Mouse (Mus musculus): ENCODE measurements around the gene Gm20716.
A peak's percentile ranks its signal among the peaks of the same experiment; 100 is the strongest.
"Not testable (repeated sequence)": the region's sequence is repeated elsewhere in the genome, so short reads cannot be mapped to it uniquely, and the experiment has no call there.

Gm20716 gene

GRCm38 (mm10) chr2:168167781-168168180 lies 62.4 kb downstream of the Gm20716 start:
- no peak for DNase-seq (ENCODE audit: low read depth in 1 of 2, low spot score in 2 of 2)

- no peak for DNase-seq (ENCODE audit: low read depth in 1 of 2, low spot score in 2 of 2)
These were observed 63.3 kb downstream of the Gm20716 start for GRCm38 (mm10) chr2:168166750-168167460.

DNA sequence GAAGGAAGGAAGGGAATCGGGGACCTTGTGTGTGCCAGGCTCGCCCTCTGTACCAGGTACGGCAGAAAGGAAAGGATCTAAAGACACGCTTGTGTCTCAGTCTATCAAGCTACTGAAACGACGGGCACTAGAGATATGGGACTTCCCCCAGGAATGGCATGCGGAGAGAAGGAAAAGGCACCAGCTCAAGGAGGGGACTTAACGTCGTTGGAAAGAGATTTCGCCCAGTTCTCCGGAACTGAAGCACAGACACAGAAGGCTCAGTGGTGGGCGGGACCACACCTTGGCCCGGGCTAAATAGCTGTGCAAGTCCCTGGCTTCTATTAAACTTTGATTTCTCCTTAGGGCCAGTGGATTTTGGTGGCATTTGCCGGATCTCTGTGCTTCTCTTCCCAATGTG lies 68.2 kb downstream of the Gm20716 start:
- no peak for DNase-seq (ENCODE audit: low read depth in 1 of 2, low spot score in 2 of 2)

DNA sequence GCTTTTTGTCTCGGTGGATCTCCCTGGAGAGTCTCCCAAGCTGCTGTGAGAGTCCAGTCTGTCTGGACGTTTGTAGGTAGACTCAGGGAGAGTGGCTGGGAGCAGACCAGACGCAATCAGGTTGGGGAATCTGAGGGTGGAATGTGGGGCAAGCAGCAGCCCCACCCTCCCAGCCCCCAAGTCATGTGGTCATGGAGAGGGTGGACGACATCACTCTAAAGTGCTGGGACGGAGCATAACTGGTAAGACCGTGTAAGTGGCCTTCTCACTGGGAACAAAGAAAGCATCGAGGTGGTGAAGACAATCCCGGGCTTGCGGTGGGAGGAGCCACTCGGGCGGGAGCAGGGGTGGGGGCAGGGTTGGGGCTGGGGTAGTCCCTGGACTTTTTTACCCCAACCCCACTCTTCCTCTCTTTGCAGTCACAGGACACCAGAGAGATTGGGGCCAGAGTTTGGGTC lies 68.6 kb downstream of the Gm20716 start:
- DNase-seq (ENCODE audit: low read depth in 1 of 2, low spot score in 2 of 2), result no peak

DNA sequence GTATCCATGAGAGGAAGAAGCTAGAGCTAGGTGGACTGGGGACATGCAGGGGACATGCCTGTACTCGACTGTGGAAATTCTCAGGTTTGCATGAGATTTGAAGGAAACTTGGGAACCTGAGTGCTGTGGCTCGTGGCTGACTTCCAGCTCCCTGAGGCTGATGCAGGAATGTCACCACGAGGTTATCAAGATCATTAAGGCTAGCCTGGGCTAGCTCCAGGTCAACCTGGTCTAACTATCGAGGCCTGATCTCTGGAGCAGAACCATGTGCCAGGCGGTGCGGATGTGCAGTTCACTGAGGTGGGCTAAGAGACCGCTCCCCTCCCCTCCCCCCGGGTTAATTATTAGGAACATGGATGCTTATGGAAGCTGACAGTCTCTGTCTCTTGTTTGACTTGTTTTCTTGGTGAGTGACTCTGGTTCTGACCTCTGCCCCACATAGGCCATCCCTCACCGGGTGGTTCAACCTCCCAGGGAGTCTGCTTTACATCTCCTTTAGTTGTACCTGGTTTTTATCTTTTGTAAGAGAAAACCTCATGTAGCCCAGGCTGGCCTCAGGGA lies 69.7 kb downstream of the Gm20716 start:
- DNase-seq (ENCODE audit: low read depth in 1 of 2, low spot score in 2 of 2), result no peak

GRCm38 (mm10) chr2:168158911-168159711 lies 71.1 kb downstream of the Gm20716 start:
- no peak for DNase-seq (ENCODE audit: low read depth in 1 of 2, low spot score in 2 of 2)

DNA sequence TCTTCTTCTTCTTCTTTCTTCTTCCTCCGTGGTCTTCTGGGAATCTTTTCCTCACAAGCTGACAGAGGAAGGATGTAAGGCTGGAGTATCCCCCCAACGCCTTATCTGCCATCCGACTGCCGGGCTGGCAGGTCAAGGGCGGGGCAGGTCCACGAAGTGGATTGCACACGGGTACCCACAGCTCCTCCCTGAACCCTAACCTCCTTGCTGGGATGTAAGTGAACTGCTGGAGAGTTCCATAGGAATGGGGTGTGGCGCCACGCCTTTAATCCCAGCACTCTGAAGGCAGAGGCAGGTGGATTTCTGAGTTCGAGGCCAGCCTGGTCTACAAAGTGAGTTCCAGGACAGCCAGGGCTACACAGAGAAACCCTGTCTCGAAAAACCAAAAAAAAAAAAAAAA lies 72.2 kb downstream of the Gm20716 start:
- DNase-seq (ENCODE audit: low read depth in 1 of 2, low spot score in 2 of 2), result not testable (repeated sequence)

DNA sequence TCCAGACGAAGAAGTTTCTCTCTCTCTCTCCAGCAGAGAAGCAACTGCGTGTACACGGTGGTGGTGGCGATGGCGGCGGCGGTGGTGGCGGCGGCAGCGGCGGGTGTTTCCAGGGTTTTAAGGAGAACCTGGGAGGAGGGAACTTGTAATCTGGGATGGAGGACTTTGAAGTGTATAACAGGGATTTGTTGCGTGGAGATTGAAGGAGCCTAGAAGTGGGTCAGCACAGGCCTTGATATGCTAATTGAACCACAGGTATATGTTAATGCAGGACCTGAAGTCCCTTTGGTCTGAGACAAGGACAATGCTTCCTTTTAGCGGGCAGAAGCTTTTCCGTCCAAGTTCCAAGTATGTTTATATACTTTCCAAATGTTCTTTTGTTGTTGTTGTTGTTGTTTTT lies 73.8 kb downstream of the Gm20716 start:
- no peak for DNase-seq (ENCODE audit: low read depth in 1 of 2, low spot score in 2 of 2)

- no peak for DNase-seq (ENCODE audit: low read depth in 1 of 2, low spot score in 2 of 2)
These were observed 74.5 kb downstream of the Gm20716 start for GRCm38 (mm10) chr2:168155666-168156065.

DNA sequence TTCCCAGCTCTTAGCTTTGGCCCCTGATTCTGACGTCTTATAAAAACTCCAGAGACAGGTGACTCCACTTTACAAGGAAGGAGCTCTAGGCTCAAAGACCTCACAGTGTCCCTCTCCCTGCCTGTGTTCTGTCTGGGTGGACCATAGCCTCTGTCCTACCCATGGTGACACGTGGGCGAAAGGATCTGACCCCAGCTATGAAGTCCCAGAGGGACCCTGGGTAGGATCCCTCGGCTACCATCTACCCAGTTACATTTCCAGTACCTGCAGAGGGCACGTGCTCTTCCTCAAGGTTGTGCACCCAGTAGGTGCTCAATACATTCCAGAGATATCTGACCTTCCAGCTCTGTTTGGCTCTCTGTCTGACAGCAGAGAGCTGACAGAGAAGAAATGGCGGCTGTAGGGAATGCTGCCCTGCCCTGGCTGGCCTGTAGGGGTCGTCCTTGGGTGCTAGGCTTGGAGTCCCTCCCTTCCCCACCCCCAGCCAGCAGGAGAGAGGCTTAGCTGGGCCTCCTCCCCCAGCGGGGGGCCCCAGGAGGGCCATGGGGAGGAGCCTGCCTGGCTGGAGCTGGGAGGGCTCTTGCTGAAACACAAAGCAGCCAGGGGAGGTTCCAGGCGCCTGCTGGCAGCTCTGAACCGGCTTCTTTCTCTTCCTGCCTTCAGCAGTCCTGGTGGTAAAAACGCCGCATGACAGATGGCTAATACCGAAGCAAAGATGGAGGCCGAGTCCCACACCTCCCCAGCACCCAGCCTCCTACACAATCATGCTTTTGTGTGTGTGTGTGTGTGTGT lies 75.9 kb downstream of the Gm20716 start:
- DNase-seq (ENCODE audit: low read depth in 1 of 2, low spot score in 2 of 2), result peak; percentile 66 to 67

GRCm38 (mm10) chr2:168149241-168149640 lies 80.9 kb downstream of the Gm20716 start:
- DNase-seq (ENCODE audit: low read depth in 1 of 2, low spot score in 2 of 2), result no peak

DNA sequence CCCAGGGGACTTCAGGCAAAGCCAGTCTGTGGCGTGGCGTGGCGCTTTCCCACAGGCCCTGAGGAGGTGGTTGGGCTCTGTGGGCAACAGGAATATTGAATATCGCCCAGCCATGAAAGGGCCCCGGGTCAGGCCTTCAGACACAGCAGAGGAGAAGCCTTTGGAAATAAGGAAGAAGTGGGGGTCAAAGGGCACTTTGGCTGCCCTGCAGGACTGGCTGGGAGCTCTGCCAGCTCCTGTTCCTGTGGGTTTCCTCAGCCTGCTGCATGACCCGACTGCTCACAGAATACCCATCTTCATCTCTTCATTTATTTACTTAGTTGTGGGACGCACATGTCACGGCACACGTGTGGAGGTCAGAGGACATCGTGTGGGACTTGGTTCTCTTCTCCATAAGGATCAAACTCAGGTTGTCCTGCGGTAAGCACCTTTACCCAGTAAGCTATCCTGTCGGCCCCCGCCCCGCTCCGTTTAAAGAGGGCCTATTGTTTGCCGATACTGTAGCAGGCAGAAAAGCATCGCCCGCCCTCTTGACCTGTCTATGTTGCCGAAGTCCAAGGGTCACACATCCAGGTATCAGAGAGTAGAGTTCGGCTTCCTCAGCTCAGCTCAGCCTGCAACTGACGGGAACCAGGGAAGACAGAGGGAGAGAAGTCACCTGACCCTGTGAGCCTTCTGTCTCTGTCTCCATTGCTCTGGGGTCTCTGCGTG lies 82.3 kb downstream of the Gm20716 start:
- DNase-seq (ENCODE audit: low read depth in 1 of 2, low spot score in 2 of 2), result no peak

DNA sequence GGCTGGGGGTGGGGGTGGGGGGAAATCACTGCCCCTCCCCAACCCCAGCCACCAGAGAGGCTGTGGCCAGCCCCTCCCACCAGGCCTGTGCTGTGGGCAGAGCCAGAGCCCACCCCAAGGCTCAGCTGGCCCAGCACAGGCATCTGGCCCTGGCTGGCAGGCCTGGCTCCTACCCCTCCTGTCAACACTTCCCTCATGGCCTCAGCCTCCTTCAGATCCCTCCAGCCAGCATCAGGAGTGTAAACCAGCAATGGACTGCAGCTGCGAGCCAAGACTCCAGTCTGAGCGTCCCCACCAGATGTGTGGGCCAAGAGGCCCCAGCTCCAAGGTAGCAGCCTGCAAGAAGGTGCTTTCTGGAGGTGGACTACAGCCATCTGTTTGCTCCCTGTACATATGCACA lies 84.7 kb downstream of the Gm20716 start:
- DNase-seq (ENCODE audit: low read depth in 1 of 2, low spot score in 2 of 2), result no peak

DNA sequence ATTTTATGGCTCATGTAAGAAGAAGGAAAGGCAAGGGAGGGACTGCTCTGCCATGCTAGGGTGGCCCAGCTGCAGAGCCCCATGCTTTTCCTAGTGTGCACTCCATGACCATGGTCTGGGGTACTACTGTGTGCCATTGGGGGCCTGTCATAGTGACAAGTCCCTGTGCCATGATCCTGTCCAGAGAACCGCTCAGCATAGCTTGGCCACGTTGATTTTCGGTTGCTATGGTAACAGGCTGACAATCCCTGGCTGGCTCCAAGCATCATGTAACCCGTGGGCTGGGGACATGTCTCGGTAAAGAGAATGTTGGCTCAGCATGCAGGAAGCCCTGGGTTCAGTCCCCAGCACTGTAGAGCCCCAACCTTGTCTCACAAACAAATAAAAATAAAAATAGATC lies 86.4 kb downstream of the Gm20716 start:
- no peak for DNase-seq (ENCODE audit: low read depth in 1 of 2, low spot score in 2 of 2)

- DNase-seq (ENCODE audit: low read depth in 1 of 2, low spot score in 2 of 2), result no peak
These were observed 93.0 kb downstream of the Gm20716 start for GRCm38 (mm10) chr2:168137161-168137560.

Measured in monocyte, adult 2 months (primary cell).